Mouse (Mus musculus) neural tube, embryonic 13.5 days (tissue): Measurements from ENCODE around the gene Prr7. TPM values are rescaled to one million over a fixed set of nuclear protein-coding genes. Genes with fewer than 3 reads are reported as not detected.

Experiments
- ATAC-seq: fragments of 200-750 bp; cut with Nextera tagmentation; 2 replicates; pipeline ENCODE4 v1.8.0; 2017; ENCODE audit warnings: low read depth, mild to moderate bottlenecking, moderate TSS enrichment, moderate library complexity
- H3K27ac ChIP-seq: fragments of 300-500 bp; sonication (generic); replicated peaks from 2 replicates; pipeline ENCODE4 v1.5.1; 2015; ENCODE audit warnings: moderate library complexity, mild to moderate bottlenecking, inconsistent platforms
- H3K27me3 ChIP-seq: fragments of 300-500 bp; sonication (generic); 2 replicates; pipeline ENCODE4 v1.6.1; 2015; ENCODE audit warnings: mild to moderate bottlenecking, inconsistent platforms
- H3K36me3 ChIP-seq: fragments of 300-500 bp; sonication (generic); 2 replicates; pipeline ENCODE4 v1.6.1; 2015; ENCODE audit warnings: mild to moderate bottlenecking, inconsistent platforms
- H3K4me1 ChIP-seq: fragments of 300-500 bp; sonication (generic); replicated peaks from 2 replicates; pipeline ENCODE4 v1.6.1; 2015; ENCODE audit warnings: inconsistent platforms
- H3K4me2 ChIP-seq: fragments of 300-500 bp; sonication (generic); 2 replicates; pipeline ENCODE4 v1.6.1; 2015; ENCODE audit warnings: inconsistent platforms, mild to moderate bottlenecking, moderate library complexity
- H3K4me3 ChIP-seq: fragments of 300-500 bp; sonication (generic); 2 replicates; pipeline ENCODE4 v1.5.1; 2015; ENCODE audit warnings: mild to moderate bottlenecking, inconsistent platforms
- H3K9ac ChIP-seq: fragments of 300-500 bp; sonication (generic); 2 replicates; pipeline ENCODE4 v1.6.1; 2015; ENCODE audit warnings: moderate library complexity, mild to moderate bottlenecking, inconsistent platforms
- H3K9me3 ChIP-seq: fragments of 300-500 bp; sonication (generic); 2 replicates; pipeline ENCODE4 v1.6.1; 2016; ENCODE audit warnings: inconsistent platforms
- WGBS: fragments of 180-500 bp; shearing (Covaris S2); methylation state at CpG from one replicate; pipeline ENCODE4 v1.1.7; 2015; 5-methylcytosine and 5-hydroxymethylcytosine counted together
- polyA plus RNA-seq: library from polyadenylated mRNA; unstranded; fragments of >200 nt; fragmentation: Nextera tagmentation; extraction: Ambion mirVana; gene quantifications from 2 replicates; pipeline ENCODE4 v1.2.1, GENCODE M21; 2015

The Prr7 gene
- polyA plus RNA-seq: 2.5 and 3.1 TPM in 2 replicates

- peak within 1 kb of the TSS; percentile 77 for H3K4me2 ChIP-seq
- peak within 1 kb of the TSS; percentile 98 for H3K27ac ChIP-seq
- H3K4me1 ChIP-seq: peaks cover 54% of the 10 kb centered on the region
- H3K36me3 ChIP-seq: peaks cover 31% of the 10 kb centered on the region
- no peaks in the 10 kb centered on the region for H3K9me3 ChIP-seq
- peak within 1 kb of the TSS; percentile 92 for H3K9ac ChIP-seq
- ATAC-seq: peak; percentile 81
- under 1% methylated on average over 70 of the region's 84 CpGs for WGBS
- H3K4me3 ChIP-seq: peak within 1 kb of the TSS; percentile 80
- peaks cover 9% of the 10 kb centered on the region; the same call in 1 of the 2 replicates for H3K27me3 ChIP-seq
Measured at GRCm38 (mm10) chr13:55464027-55464884, at the start of gene Prr7. TSS of gene Prr7 (plus strand) at chr13:55464267.

- no peaks in the 10 kb centered on the region for H3K36me3 ChIP-seq
- peak within 1 kb of the TSS; percentile 72 for H3K9ac ChIP-seq
- peaks cover 11% of the 10 kb centered on the region for H3K4me1 ChIP-seq
- ATAC-seq: peak; percentile 62
- WGBS: 9% methylated on average over 41 of the region's 41 CpGs
- H3K27ac ChIP-seq: no peak within 1 kb of the TSS
- peak within 1 kb of the TSS; percentile 41 for H3K4me3 ChIP-seq
- H3K9me3 ChIP-seq: no peaks in the 10 kb centered on the region
- peak within 1 kb of the TSS; percentile 67 for H3K4me2 ChIP-seq
- H3K27me3 ChIP-seq: peaks cover 53% of the 10 kb centered on the region
Measured at GRCm38 (mm10) chr13:55414743-55415380, 49.2 kb upstream of the Prr7 start, which contains the start of gene Pfn3. TSS of gene Pfn3 (minus strand) at chr13:55415232.

DNA sequence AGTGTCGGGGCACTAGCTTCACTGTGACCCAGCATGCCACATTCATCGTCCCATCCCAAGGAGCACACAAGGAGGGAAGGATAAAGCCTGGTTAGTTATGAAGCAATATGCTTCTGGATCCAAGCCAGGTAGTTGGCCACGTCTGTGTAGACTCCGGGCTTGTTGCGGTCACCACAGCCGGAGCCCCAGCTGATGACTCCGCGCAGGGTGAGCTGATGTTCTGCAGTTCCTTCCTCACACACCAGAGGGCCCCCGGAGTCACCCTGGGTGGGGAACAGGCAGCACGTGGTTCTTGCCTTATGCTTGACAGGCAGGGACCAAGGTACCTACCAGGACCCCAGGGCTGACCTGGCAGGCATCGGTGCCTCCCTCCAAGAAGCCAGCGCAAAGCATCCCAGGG is 46.1 kb upstream of the Prr7 start:
- H3K36me3 ChIP-seq: no peaks in the 10 kb centered on the region
- peak overlapping the region; percentile 34 for H3K4me2 ChIP-seq
- 12% methylated on average over 12 of the region's 12 CpGs for WGBS
- no peak overlapping the region for H3K4me3 ChIP-seq
- H3K9ac ChIP-seq: 0 out of 2 replicates have a peak overlapping the region, but pooled peaks have one; percentile 43
- H3K4me1 ChIP-seq: peaks cover 28% of the 10 kb centered on the region
- H3K9me3 ChIP-seq: no peaks in the 10 kb centered on the region
- no peak overlapping the region for H3K27ac ChIP-seq
- peaks cover 77% of the 10 kb centered on the region for H3K27me3 ChIP-seq
- peak; percentile 38; the same call in 1 of the 2 replicates for ATAC-seq

DNA sequence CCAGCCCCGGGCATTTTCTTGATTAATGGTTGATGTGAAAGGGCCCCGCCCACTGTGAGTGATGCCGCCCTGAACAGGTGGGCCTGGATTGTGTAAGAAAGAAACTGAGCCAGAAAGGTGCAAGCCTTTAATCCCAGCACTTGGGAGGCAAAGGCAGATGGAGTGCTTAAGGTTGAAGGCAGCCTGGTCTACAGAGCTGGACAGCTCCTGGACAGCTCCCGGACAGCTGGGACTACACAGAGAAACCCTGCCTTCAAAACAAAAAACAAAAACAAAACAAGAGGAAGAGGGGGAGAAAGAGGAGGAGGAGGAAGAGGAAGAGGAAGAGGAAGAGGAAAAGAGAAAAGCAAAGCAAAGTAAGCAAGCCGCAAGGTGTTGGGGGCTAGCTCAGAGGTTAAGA is 44.9 kb upstream of the Prr7 start:
- H3K4me3 ChIP-seq: no peak overlapping the region
- peaks cover 28% of the 10 kb centered on the region for H3K4me1 ChIP-seq
- 73% methylated on average over 5 of the region's 5 CpGs for WGBS
- no peak overlapping the region for H3K4me2 ChIP-seq
- H3K9me3 ChIP-seq: no peaks in the 10 kb centered on the region
- no peak overlapping the region for H3K9ac ChIP-seq
- H3K27me3 ChIP-seq: peaks cover 66% of the 10 kb centered on the region
- H3K36me3 ChIP-seq: no peaks in the 10 kb centered on the region
- no peak overlapping the region for H3K27ac ChIP-seq
- ATAC-seq: no peak

DNA sequence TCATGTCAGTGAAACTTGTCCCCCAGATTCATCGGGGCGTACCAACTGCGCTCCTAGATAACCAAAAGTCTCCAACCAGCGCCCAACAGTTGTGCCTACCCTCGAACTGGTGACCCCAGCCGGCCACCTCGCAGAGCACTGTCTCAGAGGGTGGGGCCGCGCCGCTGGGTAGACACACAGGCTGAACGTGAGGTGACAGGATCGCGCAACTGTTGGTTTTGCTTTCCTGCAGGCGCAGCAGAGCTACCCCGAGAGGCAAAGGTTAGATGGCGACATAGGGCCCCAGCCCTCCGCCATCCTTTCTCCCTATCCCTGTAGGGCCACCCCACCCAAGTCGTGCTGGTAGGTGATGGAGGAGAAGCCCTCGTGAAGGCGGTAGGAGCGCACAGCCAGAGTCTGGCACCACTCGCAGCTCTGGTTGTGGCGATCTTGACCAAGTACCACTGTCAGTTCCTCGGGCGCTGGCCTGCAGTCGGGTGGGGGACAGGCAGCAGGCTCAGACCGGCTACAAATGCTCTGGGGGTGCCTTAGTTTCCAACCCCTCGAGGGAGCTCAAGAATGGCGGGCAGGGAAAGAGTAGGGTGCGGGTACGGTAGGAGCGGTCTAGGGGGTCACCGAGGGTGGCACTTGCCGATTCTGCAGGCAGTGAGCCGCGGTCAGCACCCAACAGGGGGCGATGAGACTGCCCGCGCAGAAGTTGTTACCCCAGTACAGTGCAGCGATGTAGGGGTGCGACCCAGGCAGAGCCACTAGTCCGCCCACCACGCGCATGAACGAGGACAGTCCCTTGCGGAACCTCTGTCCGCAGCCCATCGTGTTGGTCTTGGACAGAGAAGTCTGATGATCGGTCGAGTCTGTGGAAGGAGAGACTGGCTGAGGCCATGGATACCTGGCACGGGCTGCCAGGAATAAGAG is 43.8 kb upstream of the Prr7 start:
- H3K4me3 ChIP-seq: peak overlapping the region; percentile 14; the same call in 1 of the 2 replicates
- H3K9me3 ChIP-seq: no peaks in the 10 kb centered on the region
- H3K27ac ChIP-seq: no peak overlapping the region
- H3K27me3 ChIP-seq: peaks cover 59% of the 10 kb centered on the region
- H3K4me1 ChIP-seq: peaks cover 19% of the 10 kb centered on the region
- no peaks in the 10 kb centered on the region for H3K36me3 ChIP-seq
- H3K4me2 ChIP-seq: peak overlapping the region; percentile 47
- 30% methylated on average over 51 of the region's 51 CpGs for WGBS
- H3K9ac ChIP-seq: no peak overlapping the region
- ATAC-seq: peak; percentile 29; the same call in 1 of the 2 replicates

GRCm38 (mm10) chr13:55420933-55421800 is 42.9 kb upstream of the Prr7 start:
- Histone ChIP-seq H3K36me3 (no peaks in the 10 kb centered on the region), H3K9ac (0 out of 2 replicates have a peak overlapping the region, but pooled peaks have one; percentile 45), H3K4me2 (peak overlapping the region; percentile 47), H3K27ac (no peak overlapping the region), H3K4me3 (peak overlapping the region; percentile 14; the same call in 1 of the 2 replicates), H3K4me1 (peaks cover 19% of the 10 kb centered on the region), H3K27me3 (peaks cover 59% of the 10 kb centered on the region), H3K9me3 (no peaks in the 10 kb centered on the region)
- 15% methylated on average over 35 of the region's 35 CpGs for WGBS
- peak; percentile 75 for ATAC-seq

DNA sequence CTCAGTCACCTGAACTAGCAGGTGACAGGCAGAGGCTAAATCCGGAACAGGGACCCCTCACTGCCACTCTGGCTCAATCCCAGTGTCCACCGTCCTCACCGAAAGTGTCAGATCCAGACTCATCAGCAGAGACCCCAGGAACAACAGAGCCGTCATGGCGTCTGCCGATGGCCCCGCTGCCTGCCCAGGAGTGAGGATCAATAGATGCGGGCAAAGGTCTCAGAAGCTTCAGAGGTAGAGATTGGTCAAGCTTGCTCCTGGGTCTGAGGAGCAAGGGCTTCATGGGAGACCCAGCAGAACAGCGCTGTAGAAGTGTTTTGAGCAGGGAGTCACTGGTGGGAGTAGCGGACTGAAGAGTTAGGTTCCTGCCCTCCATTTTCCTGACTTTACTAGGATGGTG is 37.5 kb upstream of the Prr7 start, which contains the start of gene F12:
Gene F12, minus strand, starts transcription at position 181 of the 400 bp plus-strand sequence.
- Histone ChIP-seq H3K27ac (no peak within 1 kb of the TSS), H3K9me3 (no peaks in the 10 kb centered on the region), H3K9ac (no peak within 1 kb of the TSS), H3K27me3 (peaks cover 18% of the 10 kb centered on the region), H3K4me2 (no peak within 1 kb of the TSS), H3K4me3 (no peak within 1 kb of the TSS), H3K36me3 (no peaks in the 10 kb centered on the region), H3K4me1 (peaks cover under 1% of the 10 kb centered on the region; the same call in 1 of the 2 replicates)
- ATAC-seq: no peak
- WGBS: 93% methylated on average over 10 of the region's 10 CpGs

DNA sequence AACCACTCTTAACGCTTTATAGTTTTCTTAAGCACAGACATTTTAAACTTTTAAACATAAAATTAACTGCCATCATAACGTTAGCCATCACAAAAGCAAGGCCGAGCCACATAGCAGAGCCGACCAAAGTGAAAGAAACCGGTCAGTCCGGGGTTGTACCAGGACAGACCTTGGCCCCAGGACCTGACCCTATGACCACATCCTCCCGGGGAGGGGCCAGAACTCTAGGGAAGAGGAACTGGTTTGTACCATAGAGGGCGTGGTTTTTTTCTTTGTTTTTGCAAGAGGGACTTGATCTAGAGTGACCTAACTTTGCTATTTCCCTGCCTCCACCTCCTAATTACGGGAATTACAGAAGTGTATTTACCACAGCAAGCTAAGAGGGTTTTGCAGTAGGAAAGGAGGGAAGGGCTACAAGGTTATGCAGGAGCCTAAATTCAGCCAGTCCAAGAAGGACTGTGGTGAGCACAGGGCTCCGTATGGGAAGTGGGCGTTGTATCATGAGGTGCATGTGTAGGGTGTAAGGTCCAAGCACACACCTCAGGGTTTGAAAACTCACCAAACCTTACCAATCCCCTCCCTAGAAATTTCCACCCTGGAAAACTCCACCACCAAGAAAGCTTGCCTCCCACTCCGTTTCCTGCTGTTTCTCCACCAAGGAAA is 34.7 kb upstream of the Prr7 start:
- H3K36me3 ChIP-seq: no peaks in the 10 kb centered on the region
- no peak overlapping the region for H3K27ac ChIP-seq
- H3K9ac ChIP-seq: no peak overlapping the region
- ATAC-seq: no peak
- H3K4me2 ChIP-seq: no peak overlapping the region
- no peak overlapping the region for H3K4me3 ChIP-seq
- H3K27me3 ChIP-seq: peaks cover 5% of the 10 kb centered on the region; the same call in 1 of the 2 replicates
- 78% methylated on average over 12 of the region's 12 CpGs for WGBS
- no peaks in the 10 kb centered on the region; the same call in 1 of the 2 replicates for H3K9me3 ChIP-seq
- no peaks in the 10 kb centered on the region for H3K4me1 ChIP-seq

- no peak overlapping the region for H3K4me3 ChIP-seq
- no peak overlapping the region for H3K4me2 ChIP-seq
- no peak overlapping the region for H3K9ac ChIP-seq
- no peaks in the 10 kb centered on the region for H3K36me3 ChIP-seq
- no peaks in the 10 kb centered on the region for H3K4me1 ChIP-seq
- H3K9me3 ChIP-seq: no peaks in the 10 kb centered on the region; the same call in 1 of the 2 replicates
- H3K27ac ChIP-seq: no peak overlapping the region
- 74% methylated on average over 2 of the region's 2 CpGs for WGBS
- peaks cover 5% of the 10 kb centered on the region; the same call in 1 of the 2 replicates for H3K27me3 ChIP-seq
- no peak for ATAC-seq
Measured at GRCm38 (mm10) chr13:55430566-55430965, 33.5 kb upstream of the Prr7 start.

GRCm38 (mm10) chr13:55431889-55432685 is 32.0 kb upstream of the Prr7 start:
- Histone ChIP-seq H3K9me3 (no peaks in the 10 kb centered on the region; the same call in 1 of the 2 replicates), H3K27ac (no peak overlapping the region), H3K27me3 (no peaks in the 10 kb centered on the region), H3K36me3 (no peaks in the 10 kb centered on the region), H3K4me3 (no peak overlapping the region), H3K4me2 (no peak overlapping the region), H3K9ac (no peak overlapping the region), H3K4me1 (no peaks in the 10 kb centered on the region)
- ATAC-seq: no peak
- 74% methylated on average over 10 of the region's 10 CpGs for WGBS
